ENCODE assay signal across 8 mouse cellular contexts in the genomic region with DNA sequence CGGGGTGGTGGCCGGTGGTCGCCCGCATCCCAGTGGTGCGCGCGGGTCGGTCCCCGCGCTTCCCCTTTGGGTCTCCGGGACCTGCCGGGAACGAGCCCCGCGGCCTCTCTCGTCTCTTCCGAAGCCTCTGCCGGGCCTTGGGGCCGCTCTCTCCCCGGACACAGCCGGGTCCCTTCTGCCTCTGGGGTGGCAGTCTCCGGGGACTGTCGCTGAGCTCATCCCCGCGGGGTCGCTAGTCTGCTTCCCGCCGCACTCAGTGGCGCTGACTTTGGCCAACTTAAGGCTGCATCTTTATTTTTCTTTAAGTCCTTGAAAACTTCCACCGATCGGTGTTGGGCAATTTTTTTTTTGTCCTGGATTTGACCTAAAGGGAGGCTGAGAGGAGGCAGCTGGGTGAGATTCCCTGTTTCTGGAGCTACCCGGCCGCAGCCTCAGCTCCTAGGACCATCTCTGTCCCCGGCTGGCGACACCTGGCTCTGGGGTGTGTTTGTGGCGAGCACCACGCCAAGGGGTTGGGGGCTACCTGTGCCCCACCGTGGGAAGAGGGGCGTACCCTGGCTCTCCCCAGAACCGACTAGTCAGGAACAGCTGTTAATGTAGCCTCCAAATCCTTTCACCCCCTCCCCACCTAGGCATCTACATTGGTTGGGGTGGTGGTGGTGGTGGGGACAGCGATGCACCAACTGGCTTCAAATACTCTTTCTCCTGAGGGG. TPM values are rescaled to one million over a fixed set of nuclear protein-coding genes. Genes with fewer than 3 reads are reported as not detected.
DNase-seq lines count a peak whose midpoint lies in the region; ATAC-seq and TF ChIP-seq lines count a peak whose summit lies in the region.

No protein-coding gene starts in this region.

- DNase-seq in adrenal gland, postnatal 25 days, result peak; percentile 62
- peak; percentile 61 to 68 for DNase-seq in heart, postnatal 14 days
- DNase-seq in kidney, postnatal 4 days, result peak; percentile 66 to 78
- DNase-seq in lung, postnatal 0 days (ENCODE audit: low spot score), result peak; percentile 76
- peak; percentile 65 for DNase-seq in thymus, postnatal 25 days

- no peak for TF ChIP-seq CTCF in E14TG2a.4 (conservative IDR thresholded peaks at IDR 0.05; ENCODE audit: low read length)
- peak; percentile 54 for TF ChIP-seq CTCF in lung, postnatal 0 days (IDR thresholded peaks at IDR 0.05)
- TF ChIP-seq CTCF in olfactory bulb, adult 2 months (IDR thresholded peaks at IDR 0.05; ENCODE audit: insufficient read depth, low read depth, low read length), result no peak; the same call in 1 of the 2 replicates

- no peaks in the 10 kb centered on the region for H3K9me3 ChIP-seq in E14TG2a.4 (ENCODE audit: low read length)
- H3K9me3 ChIP-seq in embryonic facial prominence, embryonic 15.5 days (replicated peaks), result no peaks in the 10 kb centered on the region
- H3K9me3 ChIP-seq in lung, postnatal 0 days (ENCODE audit: low read length), result no peaks in the 10 kb centered on the region

- peak overlapping the region; percentile 91 for H3K4me3 ChIP-seq in E14TG2a.4 (replicated peaks; ENCODE audit: low read length)
- peak overlapping the region; percentile 75 for H3K4me3 ChIP-seq in embryonic facial prominence, embryonic 15.5 days (replicated peaks)
- peak overlapping the region; percentile 78 for H3K4me3 ChIP-seq in lung, postnatal 0 days (ENCODE audit: low read depth, low read length)
- peak overlapping the region; percentile 71 for H3K4me3 ChIP-seq in olfactory bulb, adult 2 months (ENCODE audit: insufficient read depth, low read depth, low read length)

- H3K4me2 ChIP-seq in embryonic facial prominence, embryonic 15.5 days (replicated peaks), result peak overlapping the region; percentile 89
- peak overlapping the region; percentile 82 for H3K4me2 ChIP-seq in lung, postnatal 0 days (replicated peaks; ENCODE audit: low read depth, low read length)

- intact Hi-C loops in heart, postnatal 14 days (cut with DNase I), result loop anchor here (2.0 to 10.0 kb wide), 5 partner anchors 58 to 256 kb away; no protein-coding TSS in a partner anchor

- WGBS in embryonic facial prominence, embryonic 15.5 days, result under 1% methylated on average over 41 of the region's 41 CpGs
- under 1% methylated on average over 39 of the region's 41 CpGs for WGBS in lung, postnatal 0 days
- WGBS in olfactory bulb, adult 2 months, result under 1% methylated on average over 41 of the region's 41 CpGs

- no peak for TF ChIP-seq EP300 in lung, postnatal 0 days (IDR thresholded peaks at IDR 0.05)

- H3K36me3 ChIP-seq in E14TG2a.4 (ENCODE audit: insufficient read depth, low read length), result no peaks in the 10 kb centered on the region
- H3K36me3 ChIP-seq in embryonic facial prominence, embryonic 15.5 days, result no peaks in the 10 kb centered on the region
- H3K36me3 ChIP-seq in lung, postnatal 0 days (ENCODE audit: insufficient read depth, low read length), result no peaks in the 10 kb centered on the region

- no peak; the same call in 1 of the 2 replicates for TF ChIP-seq POLR2A in olfactory bulb, adult 2 months (IDR thresholded peaks at IDR 0.05; ENCODE audit: insufficient read depth, low read depth, low read length)

- peaks cover 33% of the 10 kb centered on the region for H3K4me1 ChIP-seq in E14TG2a.4 (replicated peaks; ENCODE audit: low read depth, low read length)
- peaks cover 39% of the 10 kb centered on the region for H3K4me1 ChIP-seq in embryonic facial prominence, embryonic 15.5 days
- peaks cover 10% of the 10 kb centered on the region; the same call in 1 of the 2 replicates for H3K4me1 ChIP-seq in lung, postnatal 0 days (ENCODE audit: insufficient read depth, low read depth, low read length)
- peaks cover 10% of the 10 kb centered on the region for H3K4me1 ChIP-seq in olfactory bulb, adult 2 months (ENCODE audit: control insufficient read depth, insufficient read depth, low read length)

- H3K27me3 ChIP-seq in E14TG2a.4 (ENCODE audit: insufficient read depth, low read length), result peaks cover 22% of the 10 kb centered on the region
- no peaks in the 10 kb centered on the region for H3K27me3 ChIP-seq in embryonic facial prominence, embryonic 15.5 days
- H3K27me3 ChIP-seq in lung, postnatal 0 days (replicated peaks; ENCODE audit: insufficient read depth, low read length), result no peaks in the 10 kb centered on the region

- peak overlapping the region; percentile 62 for H3K9ac ChIP-seq in embryonic facial prominence, embryonic 15.5 days
- peak overlapping the region; percentile 86 for H3K9ac ChIP-seq in lung, postnatal 0 days (replicated peaks; ENCODE audit: low read depth)

- ATAC-seq in embryonic facial prominence, embryonic 15.5 days (ENCODE audit: insufficient number of reproducible peaks, low FRiP score, low TSS enrichment, low read depth), result peak; percentile 65
- peak; percentile 61 for ATAC-seq in lung, postnatal 0 days

- H3K27ac ChIP-seq in embryonic facial prominence, embryonic 15.5 days (replicated peaks), result peak overlapping the region; percentile 86
- peak overlapping the region; percentile 85 for H3K27ac ChIP-seq in lung, postnatal 0 days (ENCODE audit: low read length)
- peak overlapping the region; percentile 57; the same call in 1 of the 2 replicates for H3K27ac ChIP-seq in olfactory bulb, adult 2 months (ENCODE audit: insufficient read depth, low read depth, low read length)

RNA-seq across cellular contexts. Expression of a gene that starts 0.9 kb away (rescaled TPM):
- total RNA-seq in adrenal gland, postnatal 25 days (2021), result 10.6 and 13.0 TPM in 2 replicates
- 12.2 and 13.0 TPM in 2 replicates for polyA plus RNA-seq in embryonic facial prominence, embryonic 15.5 days (2015; fragmentation: Nextera tagmentation; extraction: Ambion mirVana)
- 1 to 10 TPM; 8.0 to 8.8 TPM for total RNA-seq in heart, postnatal 14 days (2021)
- polyA plus RNA-seq in lung, postnatal 0 days (2015; fragmentation: Nextera tagmentation; extraction: Ambion mirVana), result 11.2 and 11.5 TPM in 2 replicates
- 73.8 TPM in 1 of 2 replicates, not detected in the other for polyA plus RNA-seq in olfactory bulb, adult 2 months (2012; ENCODE audit: insufficient read depth, insufficient read length, low replicate concordance, missing spikeins)

Comparison
In these comparisons a context has a peak if more than half of its experiments do, and no peak if none do; other contexts are left out.
1. Peak in every context shown above with its lines: DNase-seq, ATAC-seq, H3K4me3 ChIP-seq and H3K27ac ChIP-seq.